Mouse (Mus musculus): ENCODE measurements at regions not wholly inside any gene's neighbourhood (a gene's known extent, or its start where the extent isn't known, plus 50 kb on each side); places are given as distances from the start of the nearest gene placed in this dataset.

DNA sequence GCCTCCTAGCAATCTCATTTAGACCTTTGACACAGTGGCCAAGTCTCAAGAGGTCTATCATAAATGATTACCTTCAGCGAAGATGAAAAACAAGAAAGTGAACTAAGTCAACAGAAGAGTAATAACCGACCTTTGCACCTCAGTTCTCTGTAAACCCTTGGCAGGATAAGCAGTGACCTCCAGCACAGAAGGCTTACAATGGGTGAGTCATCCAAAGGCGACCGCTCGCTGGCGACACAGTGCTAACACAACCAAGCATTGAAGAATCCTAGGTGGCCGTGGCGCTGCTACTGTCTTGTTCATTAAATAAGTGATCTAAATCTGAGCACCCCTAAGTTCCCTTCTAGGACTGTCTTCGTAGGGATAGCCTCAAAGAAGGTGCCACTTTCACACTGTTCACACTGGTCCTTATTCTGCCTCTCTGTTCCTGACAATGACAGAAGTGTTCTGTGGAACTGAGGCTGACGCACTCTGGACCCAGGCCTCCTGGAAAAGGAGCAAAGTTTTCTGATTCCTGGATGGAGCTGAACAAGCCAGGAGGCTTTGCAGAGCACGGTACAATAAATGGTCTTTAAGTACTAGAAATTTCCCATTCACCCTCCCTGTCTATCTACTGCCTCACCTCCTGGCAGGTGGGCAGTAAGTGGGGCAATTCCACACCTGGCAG lies 108.6 kb downstream of the Zfp706 start:
- TF ChIP-seq GATA1 (IDR thresholded peaks at IDR 0.05; ENCODE audit: borderline replicate concordance, low read length) (no peak), GATA2 (IDR thresholded peaks at IDR 0.05; ENCODE audit: borderline replicate concordance, low read depth, low read length) (no peak), POLR2AphosphoS5 (IDR thresholded peaks at IDR 0.05; ENCODE audit: insufficient replicate concordance, low read depth, low read length) (no peak), CTCF (IDR thresholded peaks at IDR 0.05; ENCODE audit: low read depth, low read length) (no peak), TAL1 (conservative IDR thresholded peaks at IDR 0.05; ENCODE audit: low read depth, low read length) (no peak)
- H3K4me1 ChIP-seq (ENCODE audit: insufficient read depth, low read depth, low read length), result peaks cover 75% of the 10 kb centered on the region
- ATAC-seq (ENCODE audit: extremely low read depth, insufficient number of reproducible peaks, low FRiP score, poor library complexity, severe bottlenecking) (no peak), DNase-seq (ENCODE audit: low spot score) (no peak)
- H3K4me3 ChIP-seq (ENCODE audit: low read depth, low read length), result no peak overlapping the region
- 0 out of 2 replicates have a peak, but pooled peaks cover 3% of the 10 kb centered on the region for H3K27me3 ChIP-seq (ENCODE audit: insufficient read depth, low read length)
- H3K9me3 ChIP-seq (replicated peaks), result no peaks in the 10 kb centered on the region
- H3K36me3 ChIP-seq (replicated peaks), result no peaks in the 10 kb centered on the region

DNA sequence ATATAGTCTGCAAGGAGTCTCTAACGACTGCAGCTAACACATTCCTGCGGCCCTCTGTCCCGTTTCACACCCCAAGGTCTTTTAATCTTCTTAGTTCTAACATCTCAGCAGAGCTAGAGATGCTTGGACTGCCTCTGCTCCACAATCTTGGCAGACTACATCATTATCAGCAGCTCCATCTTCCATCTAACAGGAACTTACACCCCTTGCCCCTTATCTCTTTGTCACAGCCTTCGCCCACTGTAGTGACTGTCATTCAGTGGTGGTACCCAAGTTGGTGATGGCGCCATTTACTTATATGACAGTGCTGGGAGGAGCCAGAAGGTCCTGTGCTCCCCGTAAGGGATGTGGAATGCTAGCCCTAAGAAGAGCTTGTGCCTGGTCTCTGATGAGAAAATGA lies 109.2 kb downstream of the Zfp706 start:
- no peak overlapping the region; the same call in 1 of the 2 replicates for H3K4me3 ChIP-seq (ENCODE audit: low read depth, low read length)
- H3K9me3 ChIP-seq (replicated peaks), result no peaks in the 10 kb centered on the region
- H3K36me3 ChIP-seq (replicated peaks), result no peaks in the 10 kb centered on the region
- H3K4me1 ChIP-seq (ENCODE audit: insufficient read depth, low read depth, low read length), result peaks cover 77% of the 10 kb centered on the region
- ATAC-seq (ENCODE audit: extremely low read depth, insufficient number of reproducible peaks, low FRiP score, poor library complexity, severe bottlenecking), result peak; percentile 75
- TF ChIP-seq POLR2AphosphoS5 (IDR thresholded peaks at IDR 0.05; ENCODE audit: insufficient replicate concordance, low read depth, low read length) (no peak), TAL1 (conservative IDR thresholded peaks at IDR 0.05; ENCODE audit: low read depth, low read length) (peak; percentile 87), GATA1 (IDR thresholded peaks at IDR 0.05; ENCODE audit: borderline replicate concordance, low read length) (no peak), CTCF (IDR thresholded peaks at IDR 0.05; ENCODE audit: low read depth, low read length) (no peak), GATA2 (IDR thresholded peaks at IDR 0.05; ENCODE audit: borderline replicate concordance, low read depth, low read length) (peak; percentile 74; the same call in 1 of the 2 replicates)
- DNase-seq (ENCODE audit: low spot score), result peak; percentile 33
- H3K27me3 ChIP-seq (ENCODE audit: insufficient read depth, low read length), result 0 out of 2 replicates have a peak, but pooled peaks cover 3% of the 10 kb centered on the region

DNA sequence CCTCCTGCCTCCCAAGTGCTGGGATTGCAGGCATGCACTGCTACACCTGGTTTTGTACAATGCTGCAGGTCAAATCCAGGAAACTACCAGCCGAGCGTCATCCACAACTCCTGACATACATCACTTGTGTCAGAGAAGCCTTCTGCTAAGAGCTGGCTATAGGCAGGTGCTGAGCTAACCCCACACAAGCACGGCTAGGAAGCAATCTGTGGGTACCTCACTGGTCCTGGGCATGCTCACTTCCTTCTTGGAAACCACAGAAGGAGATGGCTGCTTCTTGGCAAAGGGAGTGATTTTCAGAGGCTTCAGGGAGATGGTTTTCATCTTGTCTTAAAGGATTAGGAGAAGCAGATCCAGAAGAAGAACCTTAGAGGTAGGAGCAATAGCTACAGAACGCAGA lies 111.3 kb downstream of the Zfp706 start:
- Histone ChIP-seq H3K4me1 (ENCODE audit: insufficient read depth, low read depth, low read length) (peaks cover 72% of the 10 kb centered on the region), H3K9me3 (replicated peaks) (no peaks in the 10 kb centered on the region), H3K27me3 (ENCODE audit: insufficient read depth, low read length) (0 out of 2 replicates have a peak, but pooled peaks cover 1% of the 10 kb centered on the region), H3K36me3 (replicated peaks) (no peaks in the 10 kb centered on the region), H3K4me3 (ENCODE audit: low read depth, low read length) (no peak overlapping the region)
- ATAC-seq (ENCODE audit: extremely low read depth, insufficient number of reproducible peaks, low FRiP score, poor library complexity, severe bottlenecking) (no peak), DNase-seq (ENCODE audit: low spot score) (no peak)
- TF ChIP-seq POLR2AphosphoS5 (IDR thresholded peaks at IDR 0.05; ENCODE audit: insufficient replicate concordance, low read depth, low read length), result no peak
- no peak for TF ChIP-seq TAL1 (conservative IDR thresholded peaks at IDR 0.05; ENCODE audit: low read depth, low read length)
- TF ChIP-seq CTCF (IDR thresholded peaks at IDR 0.05; ENCODE audit: low read depth, low read length), result no peak
- TF ChIP-seq GATA1 (IDR thresholded peaks at IDR 0.05; ENCODE audit: borderline replicate concordance, low read length), result no peak
- TF ChIP-seq GATA2 (IDR thresholded peaks at IDR 0.05; ENCODE audit: borderline replicate concordance, low read depth, low read length), result no peak

DNA sequence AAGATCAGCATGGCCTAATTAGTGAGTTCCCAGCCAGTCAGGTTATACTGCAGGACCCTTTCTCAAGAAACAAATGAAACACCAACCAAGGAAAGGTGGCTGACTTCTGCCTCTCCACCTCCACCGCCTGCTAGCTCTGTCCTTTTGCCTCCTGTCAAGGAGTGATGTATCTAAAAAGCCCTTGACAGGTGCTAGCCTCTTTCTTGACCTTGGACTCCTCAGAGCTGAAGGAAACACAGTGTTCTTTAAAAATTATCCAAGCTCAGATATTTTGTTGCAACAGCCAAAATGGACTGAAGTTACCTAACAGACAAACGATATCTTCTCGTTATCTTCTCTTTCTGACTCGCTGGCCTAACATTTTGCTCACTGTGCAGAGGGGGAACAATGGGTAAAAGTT lies 112.5 kb downstream of the Zfp706 start:
- ATAC-seq (ENCODE audit: extremely low read depth, insufficient number of reproducible peaks, low FRiP score, poor library complexity, severe bottlenecking) (no peak), DNase-seq (ENCODE audit: low spot score) (no peak)

DNA sequence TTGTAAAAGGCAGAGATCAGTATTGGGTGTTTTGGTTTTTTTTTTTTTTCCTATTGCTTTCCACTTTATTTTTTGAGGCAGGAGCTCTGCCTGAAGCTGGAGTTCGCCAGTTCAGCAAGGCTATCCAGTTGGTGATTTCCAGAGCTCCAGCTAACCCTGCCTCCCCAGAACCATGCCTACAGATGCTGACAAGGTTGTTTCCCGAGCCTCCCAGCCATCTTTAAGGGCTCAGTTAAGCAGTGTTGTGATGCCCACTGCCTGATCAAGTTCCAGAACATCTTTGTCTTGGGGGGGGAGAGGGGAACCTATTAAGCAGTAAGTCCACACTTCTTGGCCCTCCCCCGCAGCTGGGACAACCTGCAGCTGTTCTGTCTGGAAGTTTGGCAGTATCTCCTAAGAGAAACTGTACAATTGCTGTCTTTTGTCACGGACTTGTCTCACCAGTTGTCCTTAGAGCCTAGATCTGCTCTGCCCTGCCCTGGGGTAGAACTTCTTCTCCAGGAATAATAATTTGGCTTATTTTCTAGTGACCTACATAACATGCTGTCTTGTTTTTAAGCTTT lies 114.1 kb downstream of the Zfp706 start:
- Histone ChIP-seq H3K36me3 (replicated peaks) (no peaks in the 10 kb centered on the region), H3K27me3 (ENCODE audit: insufficient read depth, low read length) (no peaks in the 10 kb centered on the region), H3K4me3 (ENCODE audit: low read depth, low read length) (no peak overlapping the region), H3K9me3 (replicated peaks) (no peaks in the 10 kb centered on the region), H3K4me1 (ENCODE audit: insufficient read depth, low read depth, low read length) (peaks cover 67% of the 10 kb centered on the region)
- no peak for TF ChIP-seq POLR2AphosphoS5 (IDR thresholded peaks at IDR 0.05; ENCODE audit: insufficient replicate concordance, low read depth, low read length)
- no peak for TF ChIP-seq GATA2 (IDR thresholded peaks at IDR 0.05; ENCODE audit: borderline replicate concordance, low read depth, low read length)
- no peak for TF ChIP-seq CTCF (IDR thresholded peaks at IDR 0.05; ENCODE audit: low read depth, low read length)
- TF ChIP-seq GATA1 (IDR thresholded peaks at IDR 0.05; ENCODE audit: borderline replicate concordance, low read length), result no peak
- TF ChIP-seq TAL1 (conservative IDR thresholded peaks at IDR 0.05; ENCODE audit: low read depth, low read length), result no peak
- DNase-seq (ENCODE audit: low spot score) (no peak), ATAC-seq (ENCODE audit: extremely low read depth, insufficient number of reproducible peaks, low FRiP score, poor library complexity, severe bottlenecking) (no peak)

More for the DNA sequence above, 112.5 kb downstream of the Zfp706 start:
- no peaks in the 10 kb centered on the region for H3K36me3 ChIP-seq (replicated peaks)
- peaks cover 69% of the 10 kb centered on the region for H3K4me1 ChIP-seq (ENCODE audit: insufficient read depth, low read depth, low read length)
- H3K4me3 ChIP-seq (ENCODE audit: low read depth, low read length), result no peak overlapping the region
- no peak for TF ChIP-seq TAL1 (conservative IDR thresholded peaks at IDR 0.05; ENCODE audit: low read depth, low read length)
- no peak for TF ChIP-seq CTCF (IDR thresholded peaks at IDR 0.05; ENCODE audit: low read depth, low read length)
- no peak for TF ChIP-seq GATA1 (IDR thresholded peaks at IDR 0.05; ENCODE audit: borderline replicate concordance, low read length)
- no peak for TF ChIP-seq GATA2 (IDR thresholded peaks at IDR 0.05; ENCODE audit: borderline replicate concordance, low read depth, low read length)
- no peak for TF ChIP-seq POLR2AphosphoS5 (IDR thresholded peaks at IDR 0.05; ENCODE audit: insufficient replicate concordance, low read depth, low read length)
- no peaks in the 10 kb centered on the region for H3K27me3 ChIP-seq (ENCODE audit: insufficient read depth, low read length)
- H3K9me3 ChIP-seq (replicated peaks), result no peaks in the 10 kb centered on the region

- TF ChIP-seq TAL1 (conservative IDR thresholded peaks at IDR 0.05; ENCODE audit: low read depth, low read length) (no peak), GATA1 (IDR thresholded peaks at IDR 0.05; ENCODE audit: borderline replicate concordance, low read length) (no peak), POLR2AphosphoS5 (IDR thresholded peaks at IDR 0.05; ENCODE audit: insufficient replicate concordance, low read depth, low read length) (no peak), GATA2 (IDR thresholded peaks at IDR 0.05; ENCODE audit: borderline replicate concordance, low read depth, low read length) (no peak), CTCF (IDR thresholded peaks at IDR 0.05; ENCODE audit: low read depth, low read length) (no peak)
- no peaks in the 10 kb centered on the region for H3K9me3 ChIP-seq (replicated peaks)
- no peaks in the 10 kb centered on the region for H3K27me3 ChIP-seq (ENCODE audit: insufficient read depth, low read length)
- ATAC-seq (ENCODE audit: extremely low read depth, insufficient number of reproducible peaks, low FRiP score, poor library complexity, severe bottlenecking) (no peak), DNase-seq (ENCODE audit: low spot score) (no peak)
- peaks cover 61% of the 10 kb centered on the region for H3K4me1 ChIP-seq (ENCODE audit: insufficient read depth, low read depth, low read length)
- no peak overlapping the region for H3K4me3 ChIP-seq (ENCODE audit: low read depth, low read length)
- no peaks in the 10 kb centered on the region for H3K36me3 ChIP-seq (replicated peaks)
These were observed 114.9 kb downstream of the Zfp706 start for GRCm38 (mm10) chr15:36892576-36893205.
